Mouse (Mus musculus) thymus, postnatal 25 days (tissue): Measurements from ENCODE around the gene Slc22a20.

Source experiments
- DNase-seq: peaks from one replicate; pipeline ENCODE4 v3.0.0; 2022

Slc22a20 gene

DNA sequence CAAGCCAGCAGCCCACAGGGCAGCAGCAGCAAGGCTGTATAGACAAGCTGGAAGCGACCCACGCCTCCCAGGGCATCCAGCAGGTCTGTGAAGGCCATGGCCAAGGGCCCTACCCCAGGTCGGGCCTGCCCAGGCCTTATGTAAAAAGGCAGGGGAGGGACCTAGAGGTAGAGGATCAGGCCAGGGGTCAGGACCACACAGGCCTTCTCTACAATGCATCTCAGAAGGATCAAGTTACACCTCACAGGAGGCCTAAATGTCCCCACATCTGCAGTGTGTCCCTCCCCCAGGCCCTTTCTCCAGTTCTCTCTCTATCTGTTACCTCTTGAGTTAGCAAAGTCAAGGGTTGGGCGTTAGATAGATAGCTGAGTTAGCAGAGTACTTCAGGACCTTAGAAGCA is at the start of gene Slc22a20:
Slc22a20 (minus strand) TSS at position 101 of the 400 bp plus-strand sequence.
- DNase-seq, result no peak

DNA sequence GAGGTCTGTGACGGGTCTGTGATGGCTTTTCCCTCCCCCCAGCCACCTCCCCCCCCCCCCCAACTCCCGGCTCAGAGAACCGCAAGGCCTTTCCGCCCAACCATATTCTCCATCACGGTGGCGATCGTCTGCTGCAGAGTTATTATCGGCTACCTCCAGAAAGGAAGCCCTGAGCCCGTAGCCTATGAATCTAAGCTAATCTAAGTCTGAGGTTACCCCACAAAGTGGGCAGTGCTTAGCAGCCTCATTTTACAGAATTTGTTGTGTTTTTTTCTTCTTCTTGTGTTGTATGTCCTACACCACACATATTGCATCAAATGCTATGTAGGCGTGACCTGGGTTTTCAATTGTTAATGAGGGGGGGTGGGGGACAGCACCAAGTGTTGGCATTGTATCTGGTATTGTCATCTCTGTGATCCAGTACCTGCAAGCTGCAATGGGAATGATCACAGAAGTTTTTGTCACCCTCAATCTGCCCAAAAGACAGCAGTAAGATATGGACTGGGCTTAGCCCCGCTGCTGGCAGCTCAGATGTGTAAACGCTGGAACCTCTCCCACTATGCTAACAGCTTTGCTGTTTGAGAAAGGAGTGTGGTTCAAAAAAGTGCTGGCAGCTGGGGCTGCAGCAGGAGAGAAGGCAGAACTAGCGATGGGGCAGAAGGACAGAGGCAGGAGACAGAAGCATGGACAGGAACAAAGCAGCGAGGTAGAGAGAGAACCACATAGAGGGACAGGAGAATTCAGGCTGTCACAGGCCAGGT is 44.8 kb upstream of the Slc22a20 start:
- DNase-seq, result no peak

DNA sequence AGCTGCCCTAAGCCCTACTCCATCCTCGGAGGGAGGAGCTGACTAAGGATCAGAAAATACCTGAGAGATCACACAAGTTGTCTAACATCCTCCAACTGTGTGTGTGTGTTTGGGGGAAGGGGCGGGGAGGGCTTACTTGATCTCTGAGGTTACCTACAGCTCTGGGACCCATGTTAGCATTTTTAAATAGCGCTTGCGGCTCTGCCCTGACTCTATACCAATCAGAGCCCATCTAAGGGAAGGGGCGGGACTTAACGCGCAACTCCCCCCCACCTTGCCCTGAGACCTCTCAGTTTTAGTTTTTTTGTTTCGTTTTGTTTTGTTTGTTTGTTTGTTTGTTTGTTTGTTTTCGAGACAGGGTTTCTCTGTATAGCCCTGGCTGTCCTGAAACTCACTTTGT is 43.5 kb upstream of the Slc22a20 start:
- no peak for DNase-seq

DNA sequence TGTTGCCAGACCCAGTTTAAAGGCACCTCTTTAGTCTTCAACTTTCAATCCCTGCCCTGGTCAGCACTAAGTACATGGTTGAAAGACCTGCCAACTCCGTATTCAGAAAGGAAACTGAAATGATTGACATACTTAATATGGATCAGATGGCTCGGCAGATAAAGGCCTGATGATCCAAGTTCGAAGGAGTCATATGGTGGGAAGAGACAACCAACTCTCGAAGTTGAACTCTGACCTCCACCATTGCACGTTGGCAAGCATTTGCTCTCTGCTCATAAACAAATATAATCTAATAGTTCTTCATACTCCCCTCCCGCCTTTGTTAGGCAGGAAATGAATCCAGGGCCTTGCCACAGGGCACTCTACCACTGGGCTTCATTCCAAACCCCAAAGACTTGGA is 43.0 kb upstream of the Slc22a20 start:
- no peak for DNase-seq

DNA sequence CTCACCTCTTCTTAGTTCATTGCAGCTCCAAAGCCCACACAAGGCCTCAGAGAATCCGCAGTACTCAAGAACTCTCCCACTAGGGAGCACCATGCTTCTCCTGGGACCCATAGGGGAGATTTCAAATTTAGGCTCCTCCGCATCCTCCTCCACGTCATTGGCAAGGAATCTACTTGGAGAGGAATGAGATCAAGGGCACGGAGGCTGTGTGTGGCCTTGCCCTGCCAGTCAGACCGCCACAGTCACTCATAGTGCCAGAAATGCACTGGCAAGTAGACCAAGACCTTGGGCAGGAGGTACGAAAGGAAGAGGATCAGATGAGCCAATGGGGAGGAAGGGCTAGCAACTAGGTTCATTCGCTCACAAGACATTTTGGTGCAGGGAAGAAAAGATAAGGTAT is 38.0 kb upstream of the Slc22a20 start:
- no peak for DNase-seq

DNA sequence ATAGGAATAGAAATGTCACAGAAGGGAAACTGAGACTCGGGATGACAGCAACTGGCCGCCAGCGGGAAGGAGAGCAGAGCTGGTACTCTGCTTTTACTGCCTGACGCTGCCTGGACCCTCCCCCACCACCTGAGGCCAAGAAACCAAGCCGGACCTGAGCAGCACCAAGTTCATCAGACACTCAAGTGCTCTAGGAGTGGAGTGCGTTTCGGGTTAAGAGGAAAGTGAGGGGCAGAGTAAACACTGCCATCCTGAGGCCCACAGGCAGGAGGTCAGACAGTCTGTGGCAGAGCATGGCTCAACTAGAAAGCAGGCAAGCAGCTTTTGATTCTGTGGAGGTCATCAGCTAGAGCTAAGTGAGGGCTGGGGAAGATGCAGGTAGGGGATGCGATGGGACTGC is 37.1 kb upstream of the Slc22a20 start:
- no peak for DNase-seq

DNA sequence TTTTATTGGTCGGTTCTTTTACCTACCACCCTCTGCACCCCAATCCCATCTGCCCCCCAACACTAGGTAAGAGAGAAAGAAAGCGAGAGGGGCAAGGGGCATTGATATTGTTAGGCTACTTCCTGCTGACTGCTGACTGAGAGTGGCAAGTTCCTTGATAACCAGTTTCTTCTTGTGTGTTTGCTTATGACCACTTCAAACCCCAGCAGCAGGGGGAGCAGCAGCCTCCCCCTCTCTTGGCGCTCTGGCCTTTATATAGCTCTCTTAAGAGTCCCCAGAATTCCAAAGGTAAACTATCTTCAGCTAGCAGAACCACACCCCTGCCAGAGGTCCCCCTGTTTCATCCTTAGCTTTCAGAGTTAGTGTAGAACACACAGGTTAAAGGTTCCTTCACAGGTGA is 34.3 kb upstream of the Slc22a20 start:
- no peak for DNase-seq

DNA sequence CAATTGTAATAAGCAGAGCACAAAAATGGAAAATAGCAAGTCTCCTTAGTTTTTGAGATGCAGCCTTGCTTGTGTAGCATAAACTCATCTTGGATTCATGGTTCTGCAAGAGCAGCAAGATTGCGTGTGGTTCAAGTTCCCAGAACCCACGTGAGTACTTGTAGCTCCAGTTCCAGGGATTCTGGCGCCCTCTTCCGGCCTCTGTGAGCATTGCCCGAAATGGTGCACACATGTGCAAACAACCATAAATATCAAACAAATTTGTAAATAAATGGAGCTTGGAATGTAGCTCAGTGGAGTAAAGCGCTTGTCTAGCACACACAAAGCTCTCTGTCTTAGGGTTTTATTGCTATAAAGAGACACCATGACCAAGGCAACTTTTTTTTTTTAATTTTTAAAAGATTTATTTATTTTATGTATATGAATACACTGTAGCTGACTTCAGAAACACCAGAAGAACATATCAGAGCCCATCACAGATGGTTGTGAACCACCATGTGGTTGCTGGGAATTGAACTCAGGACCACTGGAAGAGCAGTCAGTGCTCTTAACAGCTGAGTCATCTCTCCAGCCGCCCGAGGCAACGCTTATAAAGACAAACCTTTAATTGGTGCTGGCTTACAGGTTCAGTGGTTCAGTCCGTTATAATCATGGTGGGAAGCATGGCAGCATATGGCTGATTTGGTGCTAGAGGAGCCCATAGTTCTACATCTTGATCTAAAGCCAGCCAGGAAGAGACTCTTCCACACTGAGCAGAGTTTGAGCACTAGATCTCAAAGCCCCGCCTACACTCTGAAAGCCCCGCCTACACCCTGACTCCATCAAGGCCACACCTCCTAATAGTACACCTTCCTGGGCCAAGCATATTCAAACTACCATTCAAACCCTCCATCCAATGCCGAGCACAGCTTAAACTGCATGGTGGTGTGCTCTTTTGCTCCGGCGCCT is 32.5 kb upstream of the Slc22a20 start:
- DNase-seq, result peak; percentile 88

DNA sequence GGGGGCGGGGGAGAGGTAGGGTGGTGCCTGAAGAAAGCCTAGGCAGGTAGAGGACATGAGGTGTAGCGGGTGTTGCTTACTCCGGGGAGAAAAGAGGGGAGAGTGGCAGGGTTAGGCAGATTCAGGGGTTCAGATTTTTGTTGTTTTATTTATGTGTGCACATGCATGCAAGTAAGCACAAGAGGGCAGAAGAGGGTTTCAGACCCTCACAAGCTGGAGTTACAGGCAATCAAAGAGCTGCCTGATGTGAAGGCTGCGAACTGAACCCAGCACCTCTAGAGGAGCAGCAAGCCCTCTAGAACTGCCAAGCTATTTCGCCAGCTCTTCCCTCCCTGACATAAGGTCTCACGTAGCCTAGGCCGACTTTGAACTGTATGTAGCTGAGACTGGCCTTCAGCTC is 30.6 kb upstream of the Slc22a20 start:
- peak; percentile 18 for DNase-seq

DNA sequence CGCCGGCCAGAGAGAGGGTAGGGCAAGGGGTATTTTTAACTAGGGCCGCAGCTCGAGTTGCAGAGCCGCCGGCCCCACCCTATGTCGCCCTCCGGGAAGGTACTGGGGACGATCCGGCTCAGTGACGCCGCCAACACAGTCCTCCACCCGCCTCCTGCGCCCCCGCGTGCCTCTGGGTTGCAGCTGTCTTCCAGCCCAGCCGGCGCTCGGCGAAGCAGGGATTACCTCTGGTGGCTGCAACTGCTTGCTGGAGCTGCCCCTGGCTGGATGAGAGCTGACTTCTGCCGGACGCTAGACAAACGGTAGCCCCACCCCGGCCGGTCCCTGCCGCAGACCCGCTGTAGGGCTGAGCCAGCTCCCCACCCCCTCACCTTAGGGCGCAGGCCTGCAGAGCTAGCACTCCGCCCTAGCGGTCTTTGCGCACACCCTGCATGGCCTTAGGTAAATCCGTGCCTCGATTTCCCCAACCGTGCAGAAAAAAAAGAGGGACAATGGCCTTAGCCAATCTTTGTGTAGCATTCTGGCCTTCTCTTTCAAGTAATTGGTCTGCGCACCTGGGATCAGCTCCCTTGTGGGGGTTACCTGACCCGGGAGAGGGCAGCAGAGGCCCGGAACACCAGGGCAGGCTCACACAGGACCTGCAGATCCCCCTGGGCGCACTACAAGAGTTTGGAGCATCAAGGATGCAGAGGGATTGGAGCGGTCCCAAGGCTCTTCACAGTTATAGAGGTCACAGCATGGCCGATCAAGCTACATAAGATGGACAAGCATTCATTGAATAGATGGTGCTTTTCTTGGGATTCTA is 29.8 kb upstream of the Slc22a20 start, which contains the start of gene Capn1:
Capn1 (minus strand) TSS at position 387 of the 805 bp plus-strand sequence.
- peak; percentile 89 for DNase-seq

DNA sequence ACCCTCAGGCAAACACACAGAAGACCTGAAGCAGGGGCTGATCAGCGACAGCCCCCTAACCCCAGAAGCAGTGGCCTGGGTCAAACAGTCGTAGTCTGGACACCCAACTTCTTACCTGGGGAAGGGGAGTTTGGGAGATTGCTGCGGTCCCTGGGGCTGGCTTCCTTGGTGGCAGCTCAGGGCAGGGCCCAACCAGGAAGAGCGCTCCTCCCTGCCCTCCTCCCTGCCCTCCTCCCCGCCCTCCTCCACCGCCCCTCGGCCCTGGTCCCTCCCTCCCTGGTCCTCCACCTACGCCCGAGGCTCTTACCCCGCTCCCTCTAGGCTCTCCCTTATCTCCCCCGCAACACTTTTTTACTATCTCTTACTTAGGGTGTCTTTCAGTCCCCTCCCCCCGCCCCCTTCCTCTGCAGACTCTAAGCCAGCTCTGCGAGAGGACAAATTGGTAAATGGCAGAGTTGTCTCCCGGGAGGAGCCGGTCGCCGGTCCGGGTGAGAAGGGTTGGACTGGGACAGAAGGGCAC is 29.1 kb upstream of the Slc22a20 start:
- DNase-seq, result peak; percentile 68

DNA sequence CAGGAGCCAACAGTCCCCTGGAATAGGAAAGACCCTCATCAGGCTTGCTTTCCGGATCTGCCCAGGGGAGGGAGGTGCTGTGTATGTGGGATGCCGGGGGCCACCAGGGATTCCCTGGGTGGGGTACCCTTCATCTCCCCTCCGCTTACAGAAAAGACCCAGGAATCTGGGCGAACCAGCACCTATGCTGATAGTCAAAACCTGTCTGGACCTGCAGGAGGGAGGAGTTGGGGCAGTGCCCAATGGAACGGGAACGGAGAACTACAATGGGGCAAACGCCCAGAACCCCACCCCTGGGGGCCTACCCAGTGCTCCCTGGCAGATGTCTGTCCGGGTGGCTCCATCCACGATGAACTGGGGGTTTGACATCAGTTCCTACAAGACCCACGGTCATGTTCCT is 27.7 kb upstream of the Slc22a20 start:
- DNase-seq, result no peak

DNA sequence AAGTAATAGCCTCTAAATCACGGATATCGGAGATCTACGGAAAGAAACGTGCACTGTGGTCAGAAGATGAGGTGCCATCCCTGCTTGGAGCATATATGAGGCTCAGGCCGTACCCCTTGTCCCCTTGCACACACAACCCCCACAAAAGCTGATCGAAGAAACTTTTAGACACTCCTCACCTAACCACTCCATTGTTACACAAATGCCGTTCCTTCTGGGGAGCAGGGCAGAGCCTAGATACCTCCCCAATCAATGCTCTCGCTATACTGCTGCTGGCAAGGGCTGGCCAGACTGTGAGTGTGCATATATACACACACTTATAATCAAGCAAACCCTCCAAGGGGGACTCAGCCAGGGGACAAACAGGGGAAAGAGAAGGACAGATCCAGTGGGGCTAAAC is 23.2 kb upstream of the Slc22a20 start:
- no peak for DNase-seq

DNA sequence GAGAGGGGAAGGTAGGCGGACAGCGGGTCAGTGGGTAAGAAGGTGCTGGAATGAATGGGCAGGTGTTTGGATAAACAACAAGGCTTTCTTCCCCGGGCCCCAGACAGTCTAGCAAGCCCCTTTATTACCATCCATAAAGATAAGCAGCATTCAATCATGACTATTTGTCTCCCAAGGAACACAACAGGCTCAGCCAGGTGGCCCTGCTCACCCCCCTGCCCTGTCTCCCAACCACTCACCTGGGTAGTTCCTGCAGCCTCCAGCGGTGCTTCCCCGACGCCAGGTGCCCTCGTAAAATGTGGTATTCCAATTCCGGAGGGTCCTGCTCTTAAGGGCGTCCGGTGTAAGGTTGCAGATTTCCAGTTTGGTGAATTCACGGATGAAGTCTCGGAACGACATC is 21.1 kb upstream of the Slc22a20 start:
- DNase-seq, result no peak

DNA sequence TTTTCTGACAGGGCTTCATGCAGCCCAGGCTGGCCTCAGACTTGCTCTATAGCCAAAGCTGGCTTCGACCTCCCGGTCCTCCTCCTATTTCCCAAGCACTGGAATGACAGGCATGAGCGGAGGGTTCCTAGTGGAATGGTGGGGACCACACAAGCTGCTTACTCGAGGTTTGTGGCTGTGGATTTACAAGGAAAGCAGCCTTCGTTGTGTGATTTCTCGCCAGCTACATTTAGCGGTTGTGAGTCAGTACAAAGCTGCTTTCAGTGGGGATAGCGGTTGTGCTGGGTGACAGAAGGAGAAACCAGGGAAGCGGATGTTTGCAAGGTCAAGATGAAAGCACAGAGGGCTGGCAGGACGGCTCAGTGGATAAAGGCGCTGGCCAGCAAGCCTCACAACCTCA is 19.6 kb upstream of the Slc22a20 start:
- DNase-seq, result no peak

DNA sequence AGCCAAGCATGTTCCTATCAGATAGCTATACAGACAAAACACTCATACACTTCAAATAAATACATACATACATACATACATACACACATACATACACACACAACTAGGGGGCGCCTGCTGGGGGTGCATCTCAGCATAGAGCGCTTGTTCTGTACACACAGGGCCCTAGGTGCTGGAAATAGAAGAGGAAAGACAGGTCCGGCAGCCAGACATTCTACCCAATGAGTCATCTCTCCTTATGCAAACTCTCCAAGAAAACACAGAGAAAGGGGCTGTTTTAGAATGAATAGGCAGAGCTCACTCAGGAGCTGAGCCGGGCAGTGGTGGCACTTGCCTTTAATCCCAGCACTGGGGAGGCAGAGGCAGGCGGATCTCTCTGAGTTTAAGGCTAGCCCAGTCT is 14.0 kb upstream of the Slc22a20 start:
- DNase-seq, result no peak

DNA sequence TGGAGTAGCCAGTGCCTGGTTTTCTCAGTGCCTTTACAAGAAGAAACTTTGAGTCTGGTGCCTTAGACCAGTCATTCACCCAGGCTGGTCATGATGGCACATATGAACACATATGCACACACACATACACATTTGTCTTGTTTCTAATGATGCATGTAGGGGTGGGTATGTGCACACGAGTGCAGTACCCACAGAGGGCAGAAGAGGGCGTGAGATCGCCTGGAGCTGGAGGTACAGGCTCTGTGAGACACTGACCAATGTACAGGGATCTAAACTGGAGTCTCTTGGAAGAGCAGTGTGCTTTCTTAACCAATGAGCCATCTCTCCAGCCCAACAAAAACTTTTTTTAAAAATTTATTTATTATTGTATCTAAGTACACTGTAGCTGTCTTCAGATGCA is 12.2 kb upstream of the Slc22a20 start:
- DNase-seq, result no peak

DNA sequence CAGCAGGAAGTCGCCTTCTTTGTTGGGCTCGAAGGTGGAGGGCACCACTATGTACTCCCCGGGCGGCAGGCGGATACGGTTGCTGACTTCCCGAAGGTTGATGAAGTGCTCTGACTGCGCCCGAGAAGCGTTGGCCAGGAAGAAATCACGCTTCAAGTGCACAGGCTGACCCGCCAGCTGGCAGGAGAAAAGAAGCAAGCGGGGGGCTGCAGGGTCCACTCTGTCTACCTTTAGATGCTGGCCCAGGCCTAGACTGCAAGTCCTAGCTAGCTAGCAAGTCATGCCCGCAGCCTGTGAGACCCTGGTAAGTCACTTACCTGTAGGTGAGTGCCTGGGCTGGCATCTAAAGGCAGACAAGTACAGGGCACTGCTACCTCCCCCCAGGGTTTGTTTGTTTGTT is 8.8 kb upstream of the Slc22a20 start:
- DNase-seq, result no peak

DNA sequence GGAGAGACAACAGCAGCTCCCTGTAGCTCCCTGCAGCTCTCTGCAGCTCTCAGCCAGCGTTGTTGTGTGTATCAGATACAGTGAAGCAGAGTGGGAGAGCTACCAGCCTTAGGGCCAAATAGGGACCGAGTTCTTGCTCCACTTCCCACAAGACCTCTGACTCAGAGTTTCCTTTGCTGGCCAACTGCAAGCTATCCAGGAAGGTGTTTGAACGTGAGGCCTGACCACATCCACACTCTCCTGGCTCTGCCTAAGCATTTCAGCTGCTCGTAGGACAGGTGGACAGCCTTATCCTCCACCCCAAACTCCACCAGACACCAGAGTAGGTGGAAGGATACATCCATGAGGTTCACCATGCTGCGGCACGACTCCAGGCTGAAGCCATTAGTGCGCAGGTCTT is 6.1 kb upstream of the Slc22a20 start:
- DNase-seq, result no peak

DNA sequence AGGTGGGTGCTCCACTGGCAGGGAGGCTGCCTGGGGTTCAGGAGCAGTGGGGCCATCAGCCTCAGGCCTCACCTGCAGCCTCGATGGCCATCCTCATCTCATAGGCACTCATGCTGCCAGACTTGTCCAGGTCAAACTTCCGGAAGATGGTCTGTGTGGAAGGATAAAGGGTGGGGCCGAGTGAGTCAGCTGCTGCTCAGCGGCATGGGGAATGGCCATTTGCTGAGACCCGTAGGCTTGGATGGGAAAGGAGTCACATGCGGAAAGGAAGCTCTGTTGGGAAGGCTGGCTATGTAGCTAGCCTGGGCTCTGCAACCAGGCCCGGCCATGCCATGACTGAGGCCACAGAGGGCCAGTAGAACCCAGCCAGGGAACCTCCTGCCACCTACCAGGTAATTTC is 5.5 kb upstream of the Slc22a20 start:
- no peak for DNase-seq

DNA sequence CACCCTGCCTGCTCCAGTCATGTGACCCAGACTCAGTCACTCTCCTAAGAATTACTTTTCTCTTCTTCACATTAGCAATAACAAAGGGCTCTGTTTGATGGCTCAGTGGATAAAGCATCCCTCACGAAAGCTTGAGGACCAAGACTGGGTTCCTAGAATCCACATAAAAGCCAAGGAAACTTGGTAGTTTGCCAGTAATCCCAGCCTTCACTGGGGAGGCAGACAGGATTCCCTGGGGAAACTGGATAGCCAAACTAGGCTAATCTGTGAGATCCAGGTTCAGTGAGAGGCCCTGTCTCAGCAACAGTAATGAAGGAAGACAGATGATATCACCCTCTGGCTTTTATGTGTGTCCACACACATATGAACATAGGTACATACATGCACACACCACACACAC is 5.0 kb upstream of the Slc22a20 start:
- DNase-seq, result no peak

DNA sequence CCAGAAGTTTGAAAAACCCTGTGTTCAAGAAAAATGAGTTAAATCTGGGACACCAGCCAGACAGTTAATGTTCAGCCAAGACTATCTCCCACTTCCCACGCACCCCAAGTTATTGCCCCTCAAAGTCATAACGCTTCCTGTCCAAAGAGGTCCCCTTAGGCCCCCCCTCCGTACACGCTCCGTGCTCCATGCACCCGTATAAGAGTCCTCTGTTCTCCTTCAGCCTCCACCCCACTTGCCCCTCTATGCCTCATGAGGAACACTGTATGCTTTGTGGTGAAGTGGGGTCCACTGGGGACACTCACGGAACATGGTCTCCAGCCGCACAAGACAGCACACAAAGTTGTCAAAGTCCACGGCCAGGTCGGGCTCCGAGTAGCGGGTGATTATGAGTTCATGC is 4.1 kb upstream of the Slc22a20 start:
- no peak for DNase-seq

DNA sequence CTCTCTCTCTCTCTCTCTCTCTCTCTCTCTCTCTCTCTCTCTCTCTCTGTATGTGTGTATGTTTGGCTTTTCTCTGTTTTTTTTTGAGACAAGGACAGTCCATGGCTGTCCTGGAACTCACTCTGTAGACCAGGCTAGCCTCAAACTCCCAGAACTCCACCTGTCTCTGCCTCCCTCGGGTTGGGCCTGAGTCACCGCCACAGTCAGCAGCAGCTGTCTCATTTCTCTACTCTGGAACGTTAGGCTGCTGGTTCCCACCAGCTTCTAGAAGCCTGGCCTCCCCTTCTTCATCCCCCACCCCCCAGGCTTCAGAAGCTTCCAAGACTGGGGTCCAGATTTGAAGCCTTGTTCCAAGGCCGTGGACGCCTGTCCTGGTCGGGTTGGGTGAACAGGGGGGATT is 3.6 kb upstream of the Slc22a20 start:
- DNase-seq, result no peak
